Mouse (Mus musculus): Measurements from ENCODE around the gene Lhpp. TPM values are rescaled to one million over a fixed set of nuclear protein-coding genes. Genes with fewer than 3 reads are reported as not detected.
"Not testable (repeated sequence)": the region's sequence is repeated elsewhere in the genome, so short reads cannot be mapped to it uniquely, and the experiment has no call there.

Gene Lhpp
- polyA plus RNA-seq, 1 experiment from 2014 or later = 14.5 TPM

DNA sequence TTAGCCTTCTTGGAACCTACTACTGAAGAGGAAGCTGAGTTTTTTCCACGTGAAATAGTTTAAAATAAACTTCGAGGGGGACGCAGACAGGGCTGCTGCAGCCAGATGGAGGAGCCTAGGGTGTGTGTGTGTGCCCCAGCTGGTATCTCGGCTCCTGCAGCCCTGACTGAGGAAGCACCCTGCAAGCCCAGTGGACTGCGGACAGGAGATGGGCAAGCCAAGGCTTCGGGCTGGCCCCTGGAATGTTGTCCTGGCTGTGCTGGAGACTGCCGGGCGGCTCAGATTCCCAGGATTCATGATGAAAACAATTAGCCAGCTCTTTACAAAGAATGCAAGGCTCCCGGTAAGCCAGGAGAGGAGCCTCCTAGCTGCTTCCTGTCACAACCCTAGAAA is 47.6 kb downstream of the Lhpp start:
- Histone ChIP-seq H3K27ac (no peak overlapping the region), H3K9ac (peak overlapping the region; percentile 46), H3K4me3 (no peak overlapping the region), H3K9me3 (replicated peaks) (no peaks in the 10 kb centered on the region), H3K4me2 (no peak overlapping the region), H3K4me1 (peaks cover 49% of the 10 kb centered on the region), H3K27me3 (peaks cover 22% of the 10 kb centered on the region), H3K36me3 (ENCODE audit: poor library complexity, severe bottlenecking) (no peaks in the 10 kb centered on the region)
- WGBS = 5% methylated on average over 9 of the region's 9 CpGs
- no peak for ATAC-seq

DNA sequence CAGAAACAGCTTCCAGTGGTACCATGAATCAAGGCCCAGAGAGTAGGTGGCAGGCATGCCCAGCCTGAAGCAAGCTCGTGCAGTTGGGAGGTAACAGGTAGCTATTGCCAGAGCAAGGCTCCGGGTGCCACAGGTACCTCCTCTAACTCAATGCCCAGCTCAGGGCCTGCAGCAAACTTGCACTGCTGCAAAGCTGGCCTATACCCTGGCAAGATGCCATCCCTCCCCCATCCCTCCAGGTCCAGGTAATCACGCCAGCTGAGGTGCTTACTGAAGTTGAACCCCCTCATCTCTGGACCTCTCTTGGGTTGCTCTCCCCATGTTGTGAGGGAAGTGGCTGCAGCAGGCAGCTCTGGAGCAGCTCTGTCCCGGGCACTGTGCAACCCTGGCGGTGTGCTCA is 48.2 kb downstream of the Lhpp start:
- ATAC-seq = no peak
- peaks cover 23% of the 10 kb centered on the region for H3K27me3 ChIP-seq
- no peaks in the 10 kb centered on the region for H3K9me3 ChIP-seq (replicated peaks)
- no peaks in the 10 kb centered on the region for H3K36me3 ChIP-seq (ENCODE audit: poor library complexity, severe bottlenecking)
- H3K9ac ChIP-seq = peak overlapping the region; percentile 46; the same call in 1 of the 2 replicates
- H3K4me1 ChIP-seq = peaks cover 49% of the 10 kb centered on the region
- H3K27ac ChIP-seq = no peak overlapping the region
- 76% methylated on average over 5 of the region's 5 CpGs for WGBS
- no peak overlapping the region for H3K4me3 ChIP-seq
- H3K4me2 ChIP-seq = no peak overlapping the region

DNA sequence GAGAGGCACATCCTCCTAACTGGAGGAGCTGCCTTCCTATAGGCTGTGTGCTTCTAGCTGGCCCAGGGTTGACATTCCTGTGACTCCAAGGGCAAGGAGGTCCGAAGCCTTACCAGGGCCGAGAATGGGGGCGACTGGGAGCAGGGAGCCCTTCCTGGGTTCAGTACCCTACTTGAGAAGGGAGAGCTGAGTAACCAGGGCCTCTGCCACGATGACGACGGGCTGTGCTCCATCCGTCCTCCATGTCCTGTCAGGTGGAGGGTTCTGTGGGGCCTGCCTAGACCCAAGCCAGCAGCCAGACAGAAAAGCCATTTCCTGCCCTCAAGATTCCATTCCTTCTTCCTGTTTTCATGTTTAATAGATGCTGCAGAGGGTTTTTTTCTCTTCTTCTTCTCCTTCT is 49.2 kb downstream of the Lhpp start:
- peaks cover 57% of the 10 kb centered on the region for H3K4me1 ChIP-seq

DNA sequence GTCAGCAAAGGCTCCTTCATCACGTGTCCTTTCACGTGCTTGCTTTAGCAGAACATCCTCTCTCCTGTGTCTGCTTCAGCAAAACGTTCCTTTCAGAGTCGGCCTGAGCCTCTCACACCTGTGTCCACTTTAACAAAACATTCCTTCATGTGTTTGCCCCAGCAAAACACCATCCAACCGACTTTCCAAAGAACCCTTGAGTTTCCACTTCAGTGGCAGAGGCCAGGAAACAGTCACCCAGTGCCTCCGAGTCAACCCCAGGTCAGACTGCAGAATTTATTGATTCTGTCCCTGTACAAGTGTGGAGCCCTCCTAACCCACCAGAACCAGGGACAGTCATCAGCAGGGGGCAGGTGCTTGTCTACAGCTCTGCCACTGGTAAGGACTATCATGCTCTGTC is 52.4 kb downstream of the Lhpp start:
- H3K27ac ChIP-seq; ATAC-seq; H3K4me2 ChIP-seq; H3K4me3 ChIP-seq; H3K9ac ChIP-seq; H3K36me3 ChIP-seq (ENCODE audit: poor library complexity, severe bottlenecking); H3K9me3 ChIP-seq (replicated peaks): not testable (repeated sequence)
- H3K27me3 ChIP-seq = peaks cover 26% of the 10 kb centered on the region
- 71% methylated on average over 6 of the region's 6 CpGs for WGBS
- H3K4me1 ChIP-seq = peaks cover 54% of the 10 kb centered on the region

More for the DNA sequence above, 49.2 kb downstream of the Lhpp start:
- Histone ChIP-seq H3K9ac (no peak overlapping the region), H3K4me3 (no peak overlapping the region), H3K9me3 (replicated peaks) (no peaks in the 10 kb centered on the region), H3K27ac (no peak overlapping the region), H3K4me2 (no peak overlapping the region), H3K27me3 (peaks cover 27% of the 10 kb centered on the region), H3K36me3 (ENCODE audit: poor library complexity, severe bottlenecking) (no peaks in the 10 kb centered on the region)
- WGBS = 80% methylated on average over 7 of the region's 7 CpGs
- ATAC-seq = no peak

DNA sequence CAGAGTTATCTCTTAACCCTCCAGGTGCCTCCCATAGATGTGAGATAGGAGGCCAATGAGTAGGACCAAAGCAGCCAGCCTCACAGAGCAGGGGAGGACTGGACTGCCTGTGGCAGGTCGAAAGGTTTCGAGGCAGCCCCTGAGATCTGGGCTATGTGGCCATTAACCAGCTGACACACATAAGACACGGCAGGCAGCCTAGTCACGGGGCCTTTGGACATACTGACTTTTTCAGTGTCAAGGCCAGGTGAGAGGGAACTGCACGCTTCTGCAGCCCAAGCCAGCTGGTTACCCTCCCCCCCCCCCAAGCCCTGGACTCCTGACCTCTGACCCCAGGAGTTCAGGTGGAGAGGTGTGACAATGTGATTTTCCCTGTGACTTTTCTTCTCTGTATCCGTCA is 54.4 kb downstream of the Lhpp start:
- Histone ChIP-seq H3K9ac (no peak overlapping the region), H3K4me1 (peaks cover 43% of the 10 kb centered on the region), H3K36me3 (ENCODE audit: poor library complexity, severe bottlenecking) (no peaks in the 10 kb centered on the region), H3K9me3 (replicated peaks) (no peaks in the 10 kb centered on the region), H3K27ac (no peak overlapping the region; the same call in 1 of the 2 replicates), H3K4me2 (no peak overlapping the region), H3K27me3 (peaks cover 21% of the 10 kb centered on the region), H3K4me3 (no peak overlapping the region)
- 63% methylated on average over 6 of the region's 6 CpGs for WGBS
- no peak for ATAC-seq

DNA sequence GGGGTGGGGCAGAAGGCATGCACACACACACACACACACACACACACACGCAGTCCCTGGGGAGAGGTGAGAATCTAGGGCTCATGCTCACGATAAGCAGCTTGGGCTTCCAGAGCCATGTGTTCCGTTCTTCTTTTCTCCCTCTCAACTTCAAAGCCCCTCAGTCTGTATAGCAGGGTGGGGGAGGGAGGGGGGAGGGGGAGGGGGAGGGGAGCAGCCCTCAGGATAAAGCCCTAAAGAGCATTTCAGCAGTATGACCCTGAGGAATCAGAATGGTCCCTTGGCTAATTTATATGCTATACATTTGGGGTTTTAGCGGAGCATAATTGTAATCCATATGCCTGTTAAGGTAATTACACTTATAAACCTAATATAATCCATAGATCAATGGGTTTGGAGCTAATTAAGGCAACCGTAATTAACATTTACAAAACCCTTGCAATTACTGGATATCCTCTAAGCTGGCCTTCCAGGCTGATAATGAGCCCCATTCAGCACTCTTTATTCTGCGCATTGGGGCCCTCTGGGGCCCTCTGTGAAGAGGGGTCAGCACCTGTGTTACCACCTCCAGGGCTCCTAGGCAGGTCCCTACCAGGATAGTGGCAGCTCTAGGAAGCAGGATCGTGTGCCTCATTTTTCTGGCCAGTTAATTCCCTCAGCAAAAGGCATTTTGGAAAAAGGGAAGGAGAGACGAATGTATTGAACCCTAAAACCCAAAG is 55.4 kb downstream of the Lhpp start:
- Histone ChIP-seq H3K9ac (0 out of 2 replicates have a peak overlapping the region, but pooled peaks have one; percentile 19), H3K27me3 (peaks cover 21% of the 10 kb centered on the region), H3K27ac (peak overlapping the region; percentile 36), H3K4me2 (no peak overlapping the region), H3K4me3 (no peak overlapping the region), H3K36me3 (ENCODE audit: poor library complexity, severe bottlenecking) (no peaks in the 10 kb centered on the region), H3K4me1 (peaks cover 35% of the 10 kb centered on the region), H3K9me3 (replicated peaks) (no peaks in the 10 kb centered on the region)
- WGBS = 7% methylated on average over 6 of the region's 8 CpGs
- peak; percentile 57; the same call in 1 of the 2 replicates for ATAC-seq

DNA sequence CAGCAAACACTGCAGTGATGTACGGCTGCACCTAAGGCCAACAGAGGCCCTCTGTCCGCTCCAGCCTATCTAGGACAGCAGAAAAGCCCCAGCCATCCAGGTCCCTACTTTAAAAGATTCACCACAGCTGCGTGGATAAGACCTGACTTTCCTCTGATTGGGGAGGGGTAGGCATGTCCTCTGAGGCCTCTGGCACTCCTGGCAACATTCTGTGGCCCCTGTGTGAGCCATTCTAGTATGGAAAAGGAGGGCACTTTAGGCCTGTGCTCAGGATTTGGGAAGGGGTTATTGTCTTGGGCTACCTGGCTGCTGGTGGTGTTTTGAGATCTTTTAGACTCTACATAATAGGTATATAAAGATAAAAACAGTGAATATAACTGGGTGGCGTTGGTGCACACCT is 56.1 kb downstream of the Lhpp start:
- no peak overlapping the region for H3K4me2 ChIP-seq
- H3K27ac ChIP-seq = peak overlapping the region; percentile 36; the same call in 1 of the 2 replicates
- no peaks in the 10 kb centered on the region for H3K9me3 ChIP-seq (replicated peaks)
- H3K36me3 ChIP-seq (ENCODE audit: poor library complexity, severe bottlenecking) = no peaks in the 10 kb centered on the region
- peaks cover 20% of the 10 kb centered on the region for H3K27me3 ChIP-seq
- 0 out of 2 replicates have a peak overlapping the region, but pooled peaks have one; percentile 19 for H3K9ac ChIP-seq
- no peak overlapping the region for H3K4me3 ChIP-seq
- no peak for ATAC-seq
- 67% methylated on average over 4 of the region's 4 CpGs for WGBS
- peaks cover 30% of the 10 kb centered on the region for H3K4me1 ChIP-seq

DNA sequence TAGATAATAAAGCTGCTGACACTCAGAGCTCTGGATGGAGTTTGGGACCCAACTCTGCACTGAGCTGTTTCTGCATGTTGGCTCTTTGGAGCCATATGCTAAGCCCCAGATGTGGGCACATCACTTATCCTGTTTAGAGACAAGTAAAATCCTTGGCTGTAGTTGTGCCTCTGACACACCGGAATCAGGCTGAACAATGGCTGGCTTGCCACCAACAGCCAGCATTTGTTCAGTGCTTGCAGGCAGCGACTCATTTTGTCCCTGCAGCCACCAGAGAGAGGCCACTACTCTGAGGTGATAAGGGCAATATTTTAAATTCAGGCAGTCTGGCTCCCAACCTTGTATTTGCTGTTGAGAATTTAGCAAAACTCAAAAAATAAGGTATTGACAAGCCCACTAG is 58.2 kb downstream of the Lhpp start:
- peaks cover 5% of the 10 kb centered on the region for H3K27me3 ChIP-seq
- H3K36me3 ChIP-seq (ENCODE audit: poor library complexity, severe bottlenecking) = no peaks in the 10 kb centered on the region
- H3K4me2 ChIP-seq = no peak overlapping the region
- no peaks in the 10 kb centered on the region for H3K9me3 ChIP-seq (replicated peaks)
- 33% methylated on average over 2 of the region's 2 CpGs for WGBS
- H3K9ac ChIP-seq = no peak overlapping the region
- no peak for ATAC-seq
- peaks cover 30% of the 10 kb centered on the region for H3K4me1 ChIP-seq
- no peak overlapping the region for H3K4me3 ChIP-seq
- no peak overlapping the region for H3K27ac ChIP-seq

DNA sequence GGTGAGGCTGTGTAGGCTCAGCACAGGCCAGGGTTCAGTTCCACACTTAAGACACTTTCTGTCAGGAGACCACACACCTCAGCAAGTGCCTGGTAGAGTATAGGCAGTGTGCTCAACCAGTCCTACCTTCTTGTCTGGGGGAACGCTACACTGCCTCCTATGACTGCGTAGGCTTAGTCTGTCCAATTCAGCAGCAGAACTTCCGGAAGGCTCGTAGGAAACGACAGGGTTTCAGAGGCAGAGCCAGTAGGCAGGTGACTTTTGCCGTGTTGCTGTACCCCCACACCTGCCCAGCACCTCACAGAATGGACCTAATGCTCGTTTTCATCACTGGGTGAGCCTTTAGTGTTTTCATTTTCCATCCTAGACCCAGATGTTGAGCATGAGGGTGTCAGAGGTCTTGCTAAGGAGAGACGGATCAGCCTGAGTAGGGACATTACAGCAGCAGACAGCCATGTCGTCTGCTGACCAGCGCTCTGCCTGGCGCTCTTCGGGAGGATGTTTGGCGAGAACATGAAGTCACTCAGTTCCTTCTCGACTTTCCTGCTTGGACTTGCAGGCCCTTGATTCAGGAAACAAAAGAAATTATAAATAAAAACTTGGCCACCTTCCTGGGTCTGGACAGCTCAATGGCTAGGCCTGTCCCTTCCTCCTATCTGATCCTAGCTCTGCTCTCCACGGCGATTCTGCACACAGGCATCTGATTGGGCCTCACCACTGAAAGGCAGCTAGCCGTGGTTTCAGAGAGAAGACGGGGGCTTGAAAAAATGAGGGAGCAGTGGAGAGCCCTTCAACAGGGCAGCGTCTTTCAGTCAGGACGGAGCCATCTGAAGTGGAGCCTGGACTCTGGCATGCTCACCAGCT is 59.8 kb downstream of the Lhpp start:
- no peaks in the 10 kb centered on the region for H3K27me3 ChIP-seq
- no peak overlapping the region for H3K9ac ChIP-seq
- no peak overlapping the region for H3K4me2 ChIP-seq
- peaks cover 20% of the 10 kb centered on the region for H3K4me1 ChIP-seq
- no peak for ATAC-seq
- WGBS = 87% methylated on average over 20 of the region's 20 CpGs
- no peak overlapping the region for H3K4me3 ChIP-seq
- H3K36me3 ChIP-seq (ENCODE audit: poor library complexity, severe bottlenecking) = no peaks in the 10 kb centered on the region
- no peaks in the 10 kb centered on the region for H3K9me3 ChIP-seq (replicated peaks)
- H3K27ac ChIP-seq = no peak overlapping the region

DNA sequence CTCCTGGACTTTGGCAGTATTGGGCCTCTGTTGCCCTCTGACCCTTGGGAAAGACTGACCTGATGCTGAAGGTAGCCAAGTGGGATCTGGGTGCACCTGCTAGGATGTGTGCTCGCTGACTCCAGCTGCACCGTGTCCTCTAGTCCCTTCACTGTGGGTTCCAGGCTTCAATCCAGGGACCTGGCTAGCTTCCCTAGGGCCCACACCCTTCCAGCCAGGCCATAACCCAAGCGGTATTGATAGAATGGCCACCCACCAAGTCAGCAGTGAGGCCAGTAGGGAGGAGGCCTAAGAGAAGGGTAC is 60.4 kb downstream of the Lhpp start:
- Histone ChIP-seq H3K9me3 (replicated peaks) (no peaks in the 10 kb centered on the region), H3K4me3 (no peak overlapping the region), H3K36me3 (ENCODE audit: poor library complexity, severe bottlenecking) (no peaks in the 10 kb centered on the region), H3K9ac (no peak overlapping the region), H3K4me1 (peaks cover 16% of the 10 kb centered on the region), H3K27ac (no peak overlapping the region), H3K4me2 (no peak overlapping the region), H3K27me3 (no peaks in the 10 kb centered on the region)
- ATAC-seq = no peak
- 87% methylated on average over 3 of the region's 3 CpGs for WGBS

DNA sequence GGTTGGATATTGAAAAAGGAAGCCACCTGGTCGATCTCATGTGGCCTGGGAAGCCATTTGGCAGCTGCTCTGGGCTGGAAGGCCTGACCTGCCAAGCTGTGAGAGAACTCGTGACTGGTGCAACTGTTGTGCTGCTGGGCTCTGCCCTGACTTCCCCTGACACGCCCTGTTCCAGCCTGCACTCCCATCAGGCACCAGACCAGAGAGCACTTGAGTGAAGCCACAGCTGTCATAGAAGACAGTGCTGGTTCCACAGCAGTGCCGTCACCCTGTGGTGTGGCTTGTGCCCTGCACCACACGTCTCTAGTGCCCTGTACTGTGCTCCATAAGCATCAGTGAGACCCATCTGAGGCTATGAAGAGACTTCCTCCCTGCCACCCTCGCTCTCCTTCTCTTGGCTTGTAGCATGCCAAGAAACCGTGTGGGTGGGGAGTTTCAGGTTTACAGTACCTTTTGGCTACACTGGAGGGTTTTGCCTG is 62.1 kb downstream of the Lhpp start:
- peaks cover 9% of the 10 kb centered on the region; the same call in 1 of the 2 replicates for H3K4me1 ChIP-seq
- no peak overlapping the region for H3K4me3 ChIP-seq
- H3K36me3 ChIP-seq (ENCODE audit: poor library complexity, severe bottlenecking) = no peaks in the 10 kb centered on the region
- no peak for ATAC-seq
- H3K9me3 ChIP-seq (replicated peaks) = no peaks in the 10 kb centered on the region
- 76% methylated on average over 7 of the region's 7 CpGs for WGBS
- H3K27me3 ChIP-seq = no peaks in the 10 kb centered on the region
- H3K27ac ChIP-seq = no peak overlapping the region
- H3K9ac ChIP-seq = no peak overlapping the region
- no peak overlapping the region for H3K4me2 ChIP-seq

Measured in forebrain, embryonic 13.5 days (tissue).